Mouse (Mus musculus) lung, adult 2 months (tissue): ENCODE data around the gene Vmn1r217.

Experiments used
- CTCF ChIP-seq: fragments of 200-500 bp; IDR thresholded peaks from 2 replicates; pipeline ENCODE4 v1.5.1; 2011; ENCODE audit warnings: mild to moderate bottlenecking, low read length, control low read depth; ENCODE audit not compliant: insufficient read depth
- POLR2A ChIP-seq: fragments of 200-500 bp; IDR thresholded peaks from 2 replicates; pipeline ENCODE4 v1.6.1; 2011; ENCODE audit warnings: low read depth, mild to moderate bottlenecking, control low read depth, low read length, borderline replicate concordance; ENCODE audit errors: extremely low read depth

- no peak for TF ChIP-seq POLR2A
- no peak for TF ChIP-seq CTCF
Measured at GRCm38 (mm10) chr13:23133501-23133900, 15.5 kb upstream of the Vmn1r217 start.
